14 mouse cellular contexts compared by ENCODE assay signal in genomic region chr9:31097088-31098082, GRCm38 (mm10). TPM values are rescaled to one million over a fixed set of nuclear protein-coding genes. Genes with fewer than 3 reads are reported as not detected.
DNase-seq lines count a peak whose midpoint lies in the region; ATAC-seq and TF ChIP-seq lines count a peak whose summit lies in the region.
"Had no signal": no experiment of that assay in that cellular context is flagged by ENCODE, and none has a peak within 500 bp of the region (broad histone marks: within the 10 kb centered on the region; RNA-seq: fewer than 3 reads in every experiment).

No protein-coding gene starts in this region.

- no peak overlapping the region for H3K27ac ChIP-seq in heart, embryonic 15.5 days
- no peak overlapping the region for H3K27ac ChIP-seq in heart, embryonic 10.5 days
- no peak overlapping the region for H3K27ac ChIP-seq in midbrain, embryonic 14.5 days (replicated peaks; ENCODE audit: low read depth, low read length)
- no peak overlapping the region for H3K27ac ChIP-seq in midbrain, embryonic 11.5 days (ENCODE audit: low read depth, low read length)
- no peak overlapping the region for H3K27ac ChIP-seq in kidney, adult 2 months (ENCODE audit: insufficient read depth, low read depth, low read length)
- H3K27ac ChIP-seq: limb, embryonic 13.5 days had no signal

- H3K36me3 ChIP-seq in heart, embryonic 15.5 days: no peaks in the 10 kb centered on the region
- no peaks in the 10 kb centered on the region for H3K36me3 ChIP-seq in heart, embryonic 10.5 days
- no peaks in the 10 kb centered on the region for H3K36me3 ChIP-seq in midbrain, embryonic 14.5 days (ENCODE audit: control insufficient read depth, insufficient read depth, low read length)
- no peaks in the 10 kb centered on the region for H3K36me3 ChIP-seq in midbrain, embryonic 11.5 days (ENCODE audit: control insufficient read depth, insufficient read depth, low read length)
- no peaks in the 10 kb centered on the region; the same call in 1 of the 2 replicates for H3K36me3 ChIP-seq in kidney, adult 2 months (ENCODE audit: control insufficient read depth, insufficient read depth, low read length)
- H3K36me3 ChIP-seq: limb, embryonic 13.5 days had no signal

- H3K4me2 ChIP-seq in heart, embryonic 15.5 days: peak overlapping the region; percentile 19
- H3K4me2 ChIP-seq in midbrain, embryonic 14.5 days (ENCODE audit: low read length): no peak overlapping the region
- H3K4me2 ChIP-seq in midbrain, embryonic 11.5 days: no peak overlapping the region
- H3K4me2 ChIP-seq: limb, embryonic 13.5 days had no signal

- TF ChIP-seq POLR2A in kidney, adult 2 months (IDR thresholded peaks at IDR 0.05; ENCODE audit: low read depth, low read length): no peak

- ATAC-seq in heart, embryonic 15.5 days (replicated peaks; ENCODE audit: insufficient number of reproducible peaks, insufficient read depth, low FRiP score, low read depth): no peak
- no peak for ATAC-seq in midbrain, embryonic 14.5 days (ENCODE audit: low FRiP score, low TSS enrichment)
- no peak for ATAC-seq in midbrain, embryonic 11.5 days (ENCODE audit: low FRiP score)
- ATAC-seq: liver, postnatal 0 days had no signal

- H3K9ac ChIP-seq in heart, embryonic 15.5 days: no peak overlapping the region
- no peak overlapping the region for H3K9ac ChIP-seq in midbrain, embryonic 14.5 days (replicated peaks; ENCODE audit: low read length)
- H3K9ac ChIP-seq in midbrain, embryonic 11.5 days (ENCODE audit: low read length): no peak overlapping the region
- H3K9ac ChIP-seq: limb, embryonic 13.5 days; liver, postnatal 0 days had no signal

- peaks cover 5% of the 10 kb centered on the region; the same call in 1 of the 2 replicates for H3K27me3 ChIP-seq in heart, embryonic 15.5 days
- H3K27me3 ChIP-seq in heart, embryonic 10.5 days (ENCODE audit: insufficient read depth, poor library complexity, severe bottlenecking): 0 out of 2 replicates have a peak, but pooled peaks cover 6% of the 10 kb centered on the region
- H3K27me3 ChIP-seq in midbrain, embryonic 14.5 days (ENCODE audit: control insufficient read depth, insufficient read depth, low read length): no peaks in the 10 kb centered on the region
- no peaks in the 10 kb centered on the region for H3K27me3 ChIP-seq in midbrain, embryonic 11.5 days (ENCODE audit: control insufficient read depth, insufficient read depth, low read length)
- no peaks in the 10 kb centered on the region for H3K27me3 ChIP-seq in kidney, adult 2 months (replicated peaks; ENCODE audit: control insufficient read depth, insufficient read depth, low read length)
- H3K27me3 ChIP-seq: CH12.LX; limb, embryonic 13.5 days had no signal

- H3K4me3 ChIP-seq in heart, embryonic 15.5 days: no peak overlapping the region
- no peak overlapping the region for H3K4me3 ChIP-seq in heart, embryonic 10.5 days
- no peak overlapping the region for H3K4me3 ChIP-seq in midbrain, embryonic 14.5 days (replicated peaks; ENCODE audit: low read depth, low read length)
- no peak overlapping the region for H3K4me3 ChIP-seq in midbrain, embryonic 11.5 days (ENCODE audit: low read depth, low read length)
- H3K4me3 ChIP-seq in kidney, adult 2 months (ENCODE audit: insufficient read depth, low read depth, low read length): no peak overlapping the region
- H3K4me3 ChIP-seq: limb, embryonic 13.5 days had no signal

- no peak for TF ChIP-seq CTCF in kidney, adult 2 months (conservative IDR thresholded peaks at IDR 0.05; ENCODE audit: insufficient read depth, insufficient read length, low read depth, low read length)

- no peaks in the 10 kb centered on the region for H3K9me3 ChIP-seq in heart, embryonic 15.5 days (replicated peaks)
- H3K9me3 ChIP-seq in heart, embryonic 10.5 days: no peaks in the 10 kb centered on the region
- no peaks in the 10 kb centered on the region for H3K9me3 ChIP-seq in midbrain, embryonic 14.5 days (ENCODE audit: control insufficient read depth, low read length)
- H3K9me3 ChIP-seq in midbrain, embryonic 11.5 days (ENCODE audit: control insufficient read depth, low read length): no peaks in the 10 kb centered on the region
- H3K9me3 ChIP-seq: limb, embryonic 13.5 days had no signal

- H3K4me1 ChIP-seq in heart, embryonic 15.5 days (replicated peaks): peaks cover 15% of the 10 kb centered on the region
- H3K4me1 ChIP-seq in heart, embryonic 10.5 days: peaks cover 14% of the 10 kb centered on the region
- no peaks in the 10 kb centered on the region for H3K4me1 ChIP-seq in midbrain, embryonic 14.5 days (ENCODE audit: control insufficient read depth, insufficient read depth, low read length)
- H3K4me1 ChIP-seq in midbrain, embryonic 11.5 days (ENCODE audit: control insufficient read depth, insufficient read depth, low read length): no peaks in the 10 kb centered on the region
- no peaks in the 10 kb centered on the region for H3K4me1 ChIP-seq in kidney, adult 2 months (ENCODE audit: control insufficient read depth, insufficient read depth, low read length)
- H3K4me1 ChIP-seq: limb, embryonic 13.5 days had no signal

- WGBS in heart, embryonic 15.5 days: 51% methylated on average over 20 of the region's 20 CpGs
- 66% methylated on average over 20 of the region's 20 CpGs for WGBS in heart, embryonic 10.5 days
- WGBS in midbrain, embryonic 14.5 days: 70% methylated on average over 20 of the region's 20 CpGs
- WGBS in midbrain, embryonic 11.5 days: 85% methylated on average over 20 of the region's 20 CpGs
- WGBS in kidney, adult 2 months: 75% methylated on average over 20 of the region's 20 CpGs

- no peak for DNase-seq in heart, embryonic 10.5 days (ENCODE audit: low spot score)
- DNase-seq in layer of hippocampus, postnatal 10 days (ENCODE audit: low spot score in 2 of 2): peak; percentile 32 to 43
- no peak for DNase-seq in layer of hippocampus, adult 9-10 months (ENCODE audit: low spot score)
- DNase-seq in midbrain, embryonic 14.5 days: peak; percentile 10
- DNase-seq in midbrain, embryonic 11.5 days (ENCODE audit: low spot score, missing footprints): no peak
- DNase-seq in kidney, adult 2 months: no peak
- DNase-seq: adrenal gland, adult 2 months; kidney, adult 11 months; kidney, postnatal 4 days; liver, postnatal 0 days; retina, postnatal 1 day had no signal

RNA-seq across cellular contexts. Expression of gene St14, which starts 34.3 kb away (rescaled TPM):
- 2.2 and 6.6 TPM in 2 replicates for polyA plus RNA-seq in heart, embryonic 15.5 days (2015; fragmentation: Nextera tagmentation; extraction: Ambion mirVana)
- polyA plus RNA-seq in heart, embryonic 10.5 days (2016; fragmentation: Nextera tagmentation; extraction: Ambion mirVana): 2.3 and 5.9 TPM in 2 replicates
- total RNA-seq in layer of hippocampus, postnatal 10 days (2021): under 1 TPM; 0.74 to 0.82 TPM
- polyA plus RNA-seq in midbrain, embryonic 14.5 days (2014; fragmentation: Nextera tagmentation; extraction: Ambion mirVana): 0.85 and 1.2 TPM in 2 replicates
- 0.54 and 0.60 TPM in 2 replicates for polyA plus RNA-seq in midbrain, embryonic 11.5 days (2014; fragmentation: Nextera tagmentation; extraction: Ambion mirVana)
- polyA plus RNA-seq in kidney, adult 2 months (2012; rRNA removed): 62.8 and 71.2 TPM in 2 replicates

Comparison
In these comparisons a context has a peak if more than half of its experiments do, and no peak if none do; other contexts are left out.
1. DNase-seq: peak in layer of hippocampus, postnatal 10 days (2 of 2) and midbrain, embryonic 14.5 days (single experiment); none in heart, embryonic 10.5 days (single experiment), layer of hippocampus, adult 9-10 months (single experiment), midbrain, embryonic 11.5 days (single experiment) and kidney, adult 2 months (single experiment).